Mouse (Mus musculus): ENCODE results near the gene Slc2a12.

- TF ChIP-seq TAL1 (IDR thresholded peaks at IDR 0.05; ENCODE audit: low read length) (no peak), GATA1 (IDR thresholded peaks at IDR 0.05; ENCODE audit: low read length) (no peak)
Observed at GRCm38 (mm10) chr10:22730266-22730991, 85.6 kb downstream of the Slc2a12 start.
